Mouse (Mus musculus): Measurements from ENCODE around the gene Zfp57. TPM values are rescaled to one million over a fixed set of nuclear protein-coding genes. Genes with fewer than 3 reads are reported as not detected.
A peak's percentile ranks its signal among the peaks of the same experiment; 100 is the strongest.
"Not testable (repeated sequence)": the region's sequence is repeated elsewhere in the genome, so short reads cannot be mapped to it uniquely, and the experiment has no call there.

Gene Zfp57
- polyA plus RNA-seq, 1 experiment from 2014 or later: 30.3 TPM

DNA sequence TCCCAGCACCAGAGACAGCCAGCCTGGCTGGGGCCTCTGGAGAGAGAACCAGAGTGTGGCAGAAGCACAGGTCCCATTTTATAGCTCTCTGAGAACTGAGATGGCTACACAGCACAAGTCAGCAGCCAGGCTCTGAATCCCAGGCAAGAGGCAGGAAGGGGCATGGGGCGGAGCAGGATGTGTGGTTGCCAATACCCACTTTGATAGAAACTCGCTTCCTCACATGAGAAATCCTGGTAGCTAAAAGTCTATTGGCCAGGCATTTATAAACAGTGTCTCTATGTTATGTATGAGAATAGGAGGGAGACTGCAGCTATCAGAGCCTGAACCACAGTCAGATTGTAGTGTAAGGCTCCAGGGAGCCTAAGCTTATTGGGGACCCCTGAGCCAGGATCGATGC lies 28.2 kb upstream of the Zfp57 start:
- H3K4me1 ChIP-seq (ENCODE audit: control insufficient read depth, insufficient read depth, low read length): no peaks in the 10 kb centered on the region
- H3K27me3 ChIP-seq (ENCODE audit: control insufficient read depth, insufficient read depth, low read length): no peaks in the 10 kb centered on the region
- no peak overlapping the region for H3K4me2 ChIP-seq (ENCODE audit: low read depth, low read length)
- WGBS: 64% methylated on average over 3 of the region's 3 CpGs
- no peak overlapping the region for H3K27ac ChIP-seq (ENCODE audit: low read length)
- H3K36me3 ChIP-seq (ENCODE audit: control insufficient read depth, insufficient read depth): no peaks in the 10 kb centered on the region
- no peak for ATAC-seq (replicated peaks; ENCODE audit: extremely low read depth, insufficient read depth, low FRiP score)
- H3K4me3 ChIP-seq (ENCODE audit: low read length): no peak overlapping the region
- no peak overlapping the region for H3K9ac ChIP-seq (ENCODE audit: low read length)
- H3K9me3 ChIP-seq (replicated peaks; ENCODE audit: control insufficient read depth, low read length): no peaks in the 10 kb centered on the region

DNA sequence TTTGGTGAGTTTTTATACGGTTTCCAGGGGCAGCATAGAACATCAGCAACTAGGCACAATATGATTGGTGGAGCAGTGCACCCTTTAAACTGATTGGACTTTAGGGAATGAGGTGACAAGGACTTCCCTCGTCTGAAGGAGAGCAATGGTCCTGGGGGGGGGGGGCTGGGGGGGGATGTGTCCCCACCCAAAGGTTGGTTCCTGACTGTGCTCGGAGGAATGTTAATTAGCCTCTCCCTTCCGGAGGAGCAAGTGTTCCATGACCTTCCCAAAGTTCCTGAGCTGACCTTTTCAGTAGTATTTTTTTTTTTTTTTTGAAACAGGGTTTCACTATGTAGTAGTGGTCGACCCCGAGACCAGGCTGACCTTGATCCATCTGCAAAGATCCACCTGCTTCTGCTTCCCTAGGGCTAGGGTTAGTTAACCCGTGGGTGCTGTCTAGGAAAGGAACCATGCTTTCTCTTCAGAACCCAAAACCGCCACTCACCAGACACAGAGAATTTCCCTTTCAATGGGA lies 27.6 kb upstream of the Zfp57 start:
- Histone ChIP-seq H3K4me2 (ENCODE audit: low read depth, low read length) (no peak overlapping the region), H3K9ac (ENCODE audit: low read length) (no peak overlapping the region), H3K36me3 (ENCODE audit: control insufficient read depth, insufficient read depth) (no peaks in the 10 kb centered on the region), H3K4me1 (ENCODE audit: control insufficient read depth, insufficient read depth, low read length) (no peaks in the 10 kb centered on the region), H3K9me3 (replicated peaks; ENCODE audit: control insufficient read depth, low read length) (no peaks in the 10 kb centered on the region), H3K27ac (ENCODE audit: low read length) (no peak overlapping the region), H3K4me3 (ENCODE audit: low read length) (no peak overlapping the region), H3K27me3 (ENCODE audit: control insufficient read depth, insufficient read depth, low read length) (no peaks in the 10 kb centered on the region)
- WGBS: 57% methylated on average over 8 of the region's 8 CpGs
- no peak for ATAC-seq (replicated peaks; ENCODE audit: extremely low read depth, insufficient read depth, low FRiP score)

DNA sequence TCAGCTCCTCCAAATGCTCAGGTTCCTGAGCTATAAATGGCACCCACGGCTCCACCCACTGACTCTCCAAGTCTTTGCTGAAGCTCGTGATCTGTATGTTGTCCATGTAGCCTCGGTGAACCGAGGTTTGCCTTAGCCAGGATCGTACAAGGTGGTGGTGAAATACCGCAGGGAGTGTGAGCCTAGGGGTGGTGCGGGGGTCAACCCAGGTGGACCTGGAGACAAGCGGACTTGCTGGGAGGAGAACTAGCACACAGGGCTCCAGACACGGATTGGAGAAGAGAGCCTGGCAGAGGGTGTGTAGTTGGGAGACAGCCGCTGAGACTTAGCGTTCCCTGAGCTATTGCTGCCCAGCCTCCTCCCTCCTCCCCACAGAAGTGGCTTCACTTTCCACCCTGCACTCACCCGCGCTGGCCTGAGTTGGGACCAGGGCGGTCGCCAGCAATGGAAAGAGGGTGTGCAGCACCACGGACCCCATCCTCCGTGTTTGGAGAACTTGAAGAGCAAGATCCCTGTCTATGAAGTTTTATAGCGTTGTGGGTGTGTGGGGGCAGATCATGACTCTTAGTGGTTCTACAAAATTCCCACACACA lies 19.6 kb upstream of the Zfp57 start, which contains the start of gene 2410137M14Rik:
Gene 2410137M14Rik (minus strand): TSS at position 17 of the 593 bp plus-strand sequence.
- peaks cover 7% of the 10 kb centered on the region for H3K4me1 ChIP-seq (ENCODE audit: control insufficient read depth, insufficient read depth, low read length)
- H3K27me3 ChIP-seq (ENCODE audit: control insufficient read depth, insufficient read depth, low read length): no peaks in the 10 kb centered on the region
- H3K36me3 ChIP-seq (ENCODE audit: control insufficient read depth, insufficient read depth): no peaks in the 10 kb centered on the region
- no peaks in the 10 kb centered on the region for H3K9me3 ChIP-seq (replicated peaks; ENCODE audit: control insufficient read depth, low read length)
- peak within 1 kb of the TSS; percentile 61 for H3K4me2 ChIP-seq (ENCODE audit: low read depth, low read length)
- H3K27ac ChIP-seq (ENCODE audit: low read length): no peak within 1 kb of the TSS
- peak within 1 kb of the TSS; percentile 31; the same call in 1 of the 2 replicates for H3K9ac ChIP-seq (ENCODE audit: low read length)
- H3K4me3 ChIP-seq (ENCODE audit: low read length): peak within 1 kb of the TSS; percentile 39
- ATAC-seq (replicated peaks; ENCODE audit: extremely low read depth, insufficient read depth, low FRiP score): peak; percentile 37; the same call in 1 of the 2 replicates
- 6% methylated on average over 18 of the region's 18 CpGs for WGBS

DNA sequence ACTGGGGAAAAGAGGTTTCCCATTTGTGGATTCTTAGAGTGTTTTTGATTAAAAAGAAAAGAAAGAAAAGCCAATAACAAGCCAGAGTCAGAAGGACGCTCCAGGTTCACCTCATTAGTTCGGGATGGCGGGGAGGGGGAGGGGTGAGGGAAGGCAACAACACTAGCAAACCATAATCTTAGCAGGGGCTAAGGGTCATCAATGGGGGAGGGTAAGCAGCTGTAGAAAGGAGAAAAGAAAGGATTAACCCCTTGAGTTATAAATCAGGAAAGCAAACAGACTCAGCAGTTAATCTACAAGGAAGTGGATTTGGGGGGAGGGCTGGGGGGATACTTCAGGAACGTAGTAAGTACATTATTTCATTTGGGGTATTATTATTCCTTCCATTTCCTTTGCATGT lies 19.1 kb upstream of the Zfp57 start:
- ATAC-seq (replicated peaks; ENCODE audit: extremely low read depth, insufficient read depth, low FRiP score): no peak
- H3K27me3 ChIP-seq (ENCODE audit: control insufficient read depth, insufficient read depth, low read length): no peaks in the 10 kb centered on the region
- H3K36me3 ChIP-seq (ENCODE audit: control insufficient read depth, insufficient read depth): no peaks in the 10 kb centered on the region
- no peaks in the 10 kb centered on the region for H3K9me3 ChIP-seq (replicated peaks; ENCODE audit: control insufficient read depth, low read length)
- peak overlapping the region; percentile 39 for H3K4me3 ChIP-seq (ENCODE audit: low read length)
- peaks cover 7% of the 10 kb centered on the region for H3K4me1 ChIP-seq (ENCODE audit: control insufficient read depth, insufficient read depth, low read length)
- no peak overlapping the region for H3K27ac ChIP-seq (ENCODE audit: low read length)
- WGBS: 12% methylated on average over 4 of the region's 4 CpGs
- peak overlapping the region; percentile 61 for H3K4me2 ChIP-seq (ENCODE audit: low read depth, low read length)
- no peak overlapping the region for H3K9ac ChIP-seq (ENCODE audit: low read length)

DNA sequence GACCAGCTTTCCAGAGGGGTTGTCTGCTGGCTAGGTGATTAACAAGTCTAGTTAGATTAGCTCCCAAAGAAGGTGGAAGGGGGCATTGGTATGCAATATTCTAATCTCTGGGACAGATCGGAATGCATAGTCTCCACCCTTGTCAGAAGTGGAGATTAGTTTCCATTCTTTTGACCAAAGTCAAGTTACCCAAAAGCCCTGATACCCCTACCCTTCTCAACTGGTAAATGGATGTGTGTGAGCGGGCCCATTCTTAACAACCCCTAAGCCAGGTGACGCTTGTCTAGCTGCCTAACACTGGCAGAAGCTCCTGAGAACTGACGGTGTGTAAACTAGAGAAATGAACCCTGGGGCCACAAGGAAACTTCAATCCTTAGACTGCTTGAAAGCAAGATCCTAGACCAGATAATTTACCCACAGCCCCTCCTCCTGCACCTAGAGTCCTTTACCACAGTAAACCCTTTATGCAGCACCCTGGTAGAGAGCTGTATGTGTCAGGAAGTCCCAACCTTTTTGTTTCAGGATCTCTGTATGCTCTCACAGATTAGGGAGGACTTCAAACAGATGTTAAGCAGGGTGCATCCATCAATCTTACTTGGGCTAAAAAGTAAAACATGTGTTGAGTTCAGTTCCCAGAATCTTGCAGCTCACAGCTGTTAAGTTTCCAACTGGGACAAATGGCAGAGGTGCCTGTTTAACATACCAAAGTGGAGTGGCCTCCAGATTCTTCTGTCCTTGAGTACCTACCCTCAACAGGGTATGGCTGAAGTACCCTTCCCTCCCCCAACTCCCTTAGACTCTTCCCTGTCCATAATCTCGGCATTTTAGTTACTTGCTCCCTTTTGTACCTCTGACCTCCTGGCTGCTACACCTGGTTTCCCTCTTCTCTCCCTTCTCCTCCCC lies 18.5 kb upstream of the Zfp57 start:
- no peak overlapping the region for H3K4me3 ChIP-seq (ENCODE audit: low read length)
- H3K4me2 ChIP-seq (ENCODE audit: low read depth, low read length): no peak overlapping the region
- no peaks in the 10 kb centered on the region for H3K9me3 ChIP-seq (replicated peaks; ENCODE audit: control insufficient read depth, low read length)
- H3K36me3 ChIP-seq (ENCODE audit: control insufficient read depth, insufficient read depth): no peaks in the 10 kb centered on the region
- peaks cover 3% of the 10 kb centered on the region for H3K27me3 ChIP-seq (ENCODE audit: control insufficient read depth, insufficient read depth, low read length)
- no peak overlapping the region for H3K9ac ChIP-seq (ENCODE audit: low read length)
- 43% methylated on average over 5 of the region's 5 CpGs for WGBS
- H3K27ac ChIP-seq (ENCODE audit: low read length): no peak overlapping the region
- peaks cover 7% of the 10 kb centered on the region for H3K4me1 ChIP-seq (ENCODE audit: control insufficient read depth, insufficient read depth, low read length)
- peak; percentile 41; the same call in 1 of the 2 replicates for ATAC-seq (replicated peaks; ENCODE audit: extremely low read depth, insufficient read depth, low FRiP score)

DNA sequence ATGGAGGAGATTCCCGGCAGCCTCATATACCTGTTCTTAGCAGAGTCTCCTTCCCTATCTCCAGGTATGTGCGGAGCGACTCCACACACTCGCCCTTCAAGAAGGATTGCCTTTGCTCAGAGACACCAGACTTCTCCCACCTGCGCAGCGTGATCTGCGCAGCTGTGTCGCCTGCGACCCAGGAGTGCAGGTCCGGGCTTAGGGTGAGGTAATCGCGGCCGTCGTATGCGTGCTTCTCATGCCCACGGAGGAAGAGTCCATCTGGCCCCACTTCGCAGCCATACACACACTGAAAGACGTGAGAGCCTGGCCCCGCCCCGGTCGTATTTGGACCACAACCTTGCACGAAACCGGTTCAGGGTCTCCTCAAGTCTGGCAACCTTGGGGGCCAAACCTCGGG lies 12.5 kb upstream of the Zfp57 start:
- H3K4me2 ChIP-seq (ENCODE audit: low read depth, low read length): peak overlapping the region; percentile 56
- H3K27me3 ChIP-seq (ENCODE audit: control insufficient read depth, insufficient read depth, low read length): peaks cover 17% of the 10 kb centered on the region
- H3K36me3 ChIP-seq (ENCODE audit: control insufficient read depth, insufficient read depth): no peaks in the 10 kb centered on the region
- 9% methylated on average over 24 of the region's 24 CpGs for WGBS
- H3K27ac ChIP-seq (ENCODE audit: low read length): no peak overlapping the region
- peaks cover 4% of the 10 kb centered on the region; the same call in 1 of the 2 replicates for H3K4me1 ChIP-seq (ENCODE audit: control insufficient read depth, insufficient read depth, low read length)
- no peak; the same call in 1 of the 2 replicates for ATAC-seq (replicated peaks; ENCODE audit: extremely low read depth, insufficient read depth, low FRiP score)
- H3K9ac ChIP-seq (ENCODE audit: low read length): no peak overlapping the region
- peak overlapping the region; percentile 37 for H3K4me3 ChIP-seq (ENCODE audit: low read length)
- no peaks in the 10 kb centered on the region for H3K9me3 ChIP-seq (replicated peaks; ENCODE audit: control insufficient read depth, low read length)

DNA sequence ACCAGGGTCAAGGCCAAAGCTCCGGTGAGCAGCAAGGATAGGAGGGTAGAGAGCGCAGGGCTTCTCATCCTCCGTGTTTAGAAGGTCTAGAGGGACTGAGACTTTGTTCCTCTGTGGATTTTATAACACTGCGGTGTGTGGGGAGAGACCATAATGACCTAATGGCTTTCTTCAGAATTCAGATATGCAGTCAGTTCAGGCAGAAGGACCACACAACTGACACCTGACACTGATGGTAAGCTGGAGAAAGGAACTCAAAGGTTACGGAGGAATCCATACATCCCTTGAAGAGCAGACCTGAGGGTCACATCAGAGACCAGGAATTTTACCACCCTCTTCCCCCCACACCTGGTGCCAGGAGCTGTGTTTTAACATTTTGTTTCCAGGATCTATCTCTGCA lies 11.5 kb upstream of the Zfp57 start, which contains the start of gene H2-M5:
Gene H2-M5 (minus strand): TSS at position 101 of the 400 bp plus-strand sequence.
- no peak for ATAC-seq (replicated peaks; ENCODE audit: extremely low read depth, insufficient read depth, low FRiP score)
- 32% methylated on average over 5 of the region's 5 CpGs for WGBS

DNA sequence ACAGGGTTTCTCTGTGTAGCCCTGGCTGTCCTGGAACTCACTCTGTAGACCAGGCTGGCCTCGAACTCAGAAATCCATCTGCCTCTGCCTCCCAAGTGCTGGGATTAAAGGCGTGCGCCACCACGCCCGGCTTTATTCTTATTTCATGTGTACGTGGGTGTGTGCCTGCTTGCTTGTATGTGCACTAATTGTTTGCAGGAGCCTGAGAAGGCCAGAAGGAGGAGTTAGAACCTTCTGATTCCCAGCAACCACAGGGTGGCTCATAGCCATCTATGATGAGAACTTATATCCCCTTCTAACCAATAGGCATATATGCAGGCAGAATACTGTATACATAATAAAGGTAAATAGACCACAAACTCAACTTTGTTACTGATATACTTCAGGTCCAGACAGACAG lies 10.3 kb upstream of the Zfp57 start:
- H3K27ac ChIP-seq (ENCODE audit: low read length); H3K4me3 ChIP-seq (ENCODE audit: low read length); H3K4me1 ChIP-seq (ENCODE audit: control insufficient read depth, insufficient read depth, low read length); H3K9me3 ChIP-seq (replicated peaks; ENCODE audit: control insufficient read depth, low read length); H3K9ac ChIP-seq (ENCODE audit: low read length); ATAC-seq (replicated peaks; ENCODE audit: extremely low read depth, insufficient read depth, low FRiP score); H3K4me2 ChIP-seq (ENCODE audit: low read depth, low read length); H3K36me3 ChIP-seq (ENCODE audit: control insufficient read depth, insufficient read depth): not testable (repeated sequence)
- 97% methylated on average over 6 of the region's 6 CpGs for WGBS
- H3K27me3 ChIP-seq (ENCODE audit: control insufficient read depth, insufficient read depth, low read length): peaks cover 17% of the 10 kb centered on the region

More for the DNA sequence above, 11.5 kb upstream of the Zfp57 start, which contains the start of gene H2-M5:
- H3K4me3 ChIP-seq (ENCODE audit: low read length): peak within 1 kb of the TSS; percentile 37
- peaks cover 4% of the 10 kb centered on the region; the same call in 1 of the 2 replicates for H3K4me1 ChIP-seq (ENCODE audit: control insufficient read depth, insufficient read depth, low read length)
- no peaks in the 10 kb centered on the region for H3K36me3 ChIP-seq (ENCODE audit: control insufficient read depth, insufficient read depth)
- H3K9ac ChIP-seq (ENCODE audit: low read length): no peak within 1 kb of the TSS
- no peak within 1 kb of the TSS for H3K27ac ChIP-seq (ENCODE audit: low read length)
- H3K9me3 ChIP-seq (replicated peaks; ENCODE audit: control insufficient read depth, low read length): no peaks in the 10 kb centered on the region
- H3K27me3 ChIP-seq (ENCODE audit: control insufficient read depth, insufficient read depth, low read length): peaks cover 17% of the 10 kb centered on the region
- H3K4me2 ChIP-seq (ENCODE audit: low read depth, low read length): peak within 1 kb of the TSS; percentile 56

Measured in heart, embryonic 16.5 days (tissue).